Mouse (Mus musculus) lung, embryonic 16.5 days (tissue): ENCODE results near the gene Trim63. TPM values are rescaled to one million over a fixed set of nuclear protein-coding genes. Genes with fewer than 3 reads are reported as not detected.
A peak's percentile ranks its signal among the peaks of the same experiment; 100 is the strongest.

Experiments used
- ATAC-seq: fragments of 200-750 bp; cut with Nextera tagmentation; 2 replicates; pipeline ENCODE4 v1.8.0; 2017; ENCODE audit warnings: low read depth, mild to moderate bottlenecking, moderate library complexity
- H3K27ac ChIP-seq: fragments of 300-500 bp; sonication (generic); 2 replicates; pipeline ENCODE4 v1.5.1; 2014; ENCODE audit warnings: mild to moderate bottlenecking, control low read depth, low read length
- H3K27me3 ChIP-seq: fragments of 300-500 bp; sonication (generic); 2 replicates; pipeline ENCODE4 v1.6.1; 2014; ENCODE audit warnings: low read depth, low read length, mixed read lengths; ENCODE audit not compliant: control insufficient read depth, insufficient read depth
- H3K36me3 ChIP-seq: fragments of 300-500 bp; sonication (generic); 2 replicates; pipeline ENCODE4 v1.6.1; 2014; ENCODE audit warnings: low read length; ENCODE audit not compliant: control insufficient read depth, insufficient read depth
- H3K4me1 ChIP-seq: fragments of 300-500 bp; sonication (generic); replicated peaks from 2 replicates; pipeline ENCODE4 v1.6.1; 2014; ENCODE audit warnings: low read length, mixed read lengths; ENCODE audit not compliant: control insufficient read depth, insufficient read depth
- H3K4me2 ChIP-seq: fragments of 300-500 bp; sonication (generic); 2 replicates; pipeline ENCODE4 v1.6.1; 2014; ENCODE audit warnings: low read depth, low read length, control low read depth
- H3K4me3 ChIP-seq: fragments of 300-500 bp; sonication (generic); 2 replicates; pipeline ENCODE4 v1.5.1; 2014; ENCODE audit warnings: mild to moderate bottlenecking, low read length, control low read depth
- H3K9ac ChIP-seq: fragments of 300-500 bp; sonication (generic); 2 replicates; pipeline ENCODE4 v1.6.1; 2014; ENCODE audit warnings: low read length, control low read depth
- H3K9me3 ChIP-seq: fragments of 300-500 bp; sonication (generic); 2 replicates; pipeline ENCODE4 v1.6.1; 2016; ENCODE audit warnings: low read length; ENCODE audit not compliant: control insufficient read depth
- WGBS: fragments of 180-500 bp; shearing (Covaris S2); extraction: QIAGEN DNeasy Blood & Tissue Kit; methylation state at CpG from one replicate; pipeline ENCODE4 v1.1.7; 2014; 5-methylcytosine and 5-hydroxymethylcytosine counted together
- polyA plus RNA-seq: library from polyadenylated mRNA; unstranded; fragments of >200 nt; fragmentation: Nextera tagmentation; extraction: Ambion mirVana; gene quantifications from 2 replicates; pipeline ENCODE4 v1.2.1, GENCODE M21; 2015

Trim63 gene
- polyA plus RNA-seq, 1 experiment from 2014 or later = 3.1 TPM

GRCm38 (mm10) chr4:134310656-134311055 lies 4.3 kb upstream of the Trim63 start:
- Histone ChIP-seq H3K9ac (no peak overlapping the region), H3K27ac (no peak overlapping the region), H3K4me3 (no peak overlapping the region), H3K4me2 (no peak overlapping the region), H3K9me3 (peaks cover 6% of the 10 kb centered on the region), H3K27me3 (no peaks in the 10 kb centered on the region), H3K36me3 (no peaks in the 10 kb centered on the region), H3K4me1 (peaks cover 14% of the 10 kb centered on the region)
- no peak for ATAC-seq
- WGBS = 87% methylated on average over 9 of the region's 9 CpGs

- Histone ChIP-seq H3K27ac (no peak overlapping the region), H3K9me3 (peaks cover 6% of the 10 kb centered on the region), H3K4me3 (no peak overlapping the region), H3K27me3 (no peaks in the 10 kb centered on the region), H3K4me2 (no peak overlapping the region), H3K9ac (no peak overlapping the region), H3K36me3 (no peaks in the 10 kb centered on the region), H3K4me1 (peaks cover 12% of the 10 kb centered on the region)
- ATAC-seq = no peak
- WGBS = 65% methylated on average over 9 of the region's 9 CpGs
These were observed 3.1 kb upstream of the Trim63 start for GRCm38 (mm10) chr4:134311784-134312183.

- ATAC-seq = no peak
- no peak overlapping the region for H3K27ac ChIP-seq
- peaks cover 6% of the 10 kb centered on the region for H3K9me3 ChIP-seq
- H3K36me3 ChIP-seq = no peaks in the 10 kb centered on the region
- H3K9ac ChIP-seq = no peak overlapping the region
- H3K4me3 ChIP-seq = no peak overlapping the region
- WGBS = 90% methylated on average over 5 of the region's 5 CpGs
- H3K4me2 ChIP-seq = no peak overlapping the region
- H3K4me1 ChIP-seq = peaks cover 6% of the 10 kb centered on the region
- H3K27me3 ChIP-seq = no peaks in the 10 kb centered on the region
These were observed 2.6 kb upstream of the Trim63 start for GRCm38 (mm10) chr4:134312341-134312740.

- H3K4me1 ChIP-seq = peaks cover under 1% of the 10 kb centered on the region; the same call in 1 of the 2 replicates
- H3K9me3 ChIP-seq = peaks cover 6% of the 10 kb centered on the region
- WGBS = 95% methylated on average over 6 of the region's 6 CpGs
- H3K36me3 ChIP-seq = no peaks in the 10 kb centered on the region
- ATAC-seq = no peak
- H3K27ac ChIP-seq = no peak overlapping the region
- no peak overlapping the region for H3K4me3 ChIP-seq
- H3K4me2 ChIP-seq = no peak overlapping the region
- H3K9ac ChIP-seq = no peak overlapping the region
- no peaks in the 10 kb centered on the region for H3K27me3 ChIP-seq
These were observed 2.0 kb upstream of the Trim63 start for GRCm38 (mm10) chr4:134312901-134313300.

- H3K36me3 ChIP-seq = no peaks in the 10 kb centered on the region
- no peaks in the 10 kb centered on the region; the same call in 1 of the 2 replicates for H3K4me1 ChIP-seq
- H3K27ac ChIP-seq = no peak overlapping the region
- no peaks in the 10 kb centered on the region for H3K27me3 ChIP-seq
- no peak overlapping the region for H3K4me3 ChIP-seq
- no peak overlapping the region for H3K9ac ChIP-seq
- no peak overlapping the region for H3K4me2 ChIP-seq
- WGBS = 66% methylated on average over 4 of the region's 4 CpGs
- peaks cover 6% of the 10 kb centered on the region for H3K9me3 ChIP-seq
- ATAC-seq = no peak
These were observed 752 bp upstream of the Trim63 start for GRCm38 (mm10) chr4:134314081-134314655.

- no peak overlapping the region for H3K4me2 ChIP-seq
- no peaks in the 10 kb centered on the region; the same call in 1 of the 2 replicates for H3K4me1 ChIP-seq
- H3K9ac ChIP-seq = no peak overlapping the region
- H3K4me3 ChIP-seq = no peak overlapping the region
- 0 out of 2 replicates have a peak, but pooled peaks have one; percentile 43 for ATAC-seq
- 52% methylated on average over 9 of the region's 9 CpGs for WGBS
- H3K27me3 ChIP-seq = no peaks in the 10 kb centered on the region
- no peaks in the 10 kb centered on the region for H3K36me3 ChIP-seq
- H3K27ac ChIP-seq = no peak overlapping the region
- H3K9me3 ChIP-seq = peaks cover 6% of the 10 kb centered on the region
These were observed 550 bp downstream of the Trim63 start for GRCm38 (mm10) chr4:134315470-134315869.

- Histone ChIP-seq H3K27me3 (no peaks in the 10 kb centered on the region), H3K9ac (no peak overlapping the region), H3K4me3 (no peak overlapping the region), H3K9me3 (peaks cover 6% of the 10 kb centered on the region), H3K36me3 (no peaks in the 10 kb centered on the region), H3K4me2 (no peak overlapping the region), H3K27ac (no peak overlapping the region), H3K4me1 (no peaks in the 10 kb centered on the region; the same call in 1 of the 2 replicates)
- no peak for ATAC-seq
- WGBS = 40% methylated on average over 16 of the region's 16 CpGs
These were observed 1.5 kb downstream of the Trim63 start for GRCm38 (mm10) chr4:134316390-134316789.

- ATAC-seq = no peak
- no peaks in the 10 kb centered on the region for H3K36me3 ChIP-seq
- no peaks in the 10 kb centered on the region; the same call in 1 of the 2 replicates for H3K4me1 ChIP-seq
- H3K9me3 ChIP-seq = no peaks in the 10 kb centered on the region
- H3K4me2 ChIP-seq = no peak overlapping the region
- 84% methylated on average over 5 of the region's 5 CpGs for WGBS
- no peak overlapping the region for H3K27ac ChIP-seq
- no peaks in the 10 kb centered on the region for H3K27me3 ChIP-seq
- H3K9ac ChIP-seq = no peak overlapping the region
- H3K4me3 ChIP-seq = no peak overlapping the region
These were observed 4.2 kb downstream of the Trim63 start for GRCm38 (mm10) chr4:134319074-134319473.

GRCm38 (mm10) chr4:134319674-134320073 lies 4.8 kb downstream of the Trim63 start:
- Histone ChIP-seq H3K4me2 (no peak overlapping the region), H3K27me3 (no peaks in the 10 kb centered on the region), H3K9me3 (no peaks in the 10 kb centered on the region), H3K9ac (no peak overlapping the region), H3K36me3 (no peaks in the 10 kb centered on the region), H3K4me3 (no peak overlapping the region), H3K27ac (no peak overlapping the region), H3K4me1 (no peaks in the 10 kb centered on the region)
- WGBS = 67% methylated on average over 5 of the region's 5 CpGs
- no peak for ATAC-seq

- H3K27me3 ChIP-seq = no peaks in the 10 kb centered on the region
- 56% methylated on average over 3 of the region's 3 CpGs for WGBS
- H3K27ac ChIP-seq = no peak overlapping the region
- H3K4me1 ChIP-seq = no peaks in the 10 kb centered on the region
- H3K4me2 ChIP-seq = no peak overlapping the region
- no peak overlapping the region for H3K4me3 ChIP-seq
- no peak for ATAC-seq
- no peaks in the 10 kb centered on the region for H3K36me3 ChIP-seq
- no peaks in the 10 kb centered on the region for H3K9me3 ChIP-seq
- no peak overlapping the region for H3K9ac ChIP-seq
These were observed 6.6 kb downstream of the Trim63 start for GRCm38 (mm10) chr4:134321524-134321923.
